Mouse (Mus musculus): ENCODE results near the gene Arhgef19. TPM values are rescaled to one million over a fixed set of nuclear protein-coding genes. Genes with fewer than 3 reads are reported as not detected.

Arhgef19 gene
- polyA plus RNA-seq, 1 experiment, result 4.9 TPM

GRCm38 (mm10) chr4:141252641-141253040 is 13.3 kb downstream of the Arhgef19 start:
- TF ChIP-seq CTCF (conservative IDR thresholded peaks at IDR 0.05; ENCODE audit: insufficient read depth, insufficient read length, low read depth, low read length), result 0 out of 2 replicates have a peak, but pooled peaks have one; percentile 5
- no peak for TF ChIP-seq POLR2A (IDR thresholded peaks at IDR 0.05; ENCODE audit: low read depth, low read length)
- no peak overlapping the region for H3K4me3 ChIP-seq (ENCODE audit: insufficient read depth, low read depth, low read length)
- no peaks in the 10 kb centered on the region for H3K4me1 ChIP-seq (ENCODE audit: control insufficient read depth, insufficient read depth, low read length)
- H3K27ac ChIP-seq (ENCODE audit: insufficient read depth, low read depth, low read length), result no peak overlapping the region
- no peaks in the 10 kb centered on the region for H3K36me3 ChIP-seq (ENCODE audit: control insufficient read depth, insufficient read depth, low read length)
- no peaks in the 10 kb centered on the region for H3K27me3 ChIP-seq (replicated peaks; ENCODE audit: control insufficient read depth, insufficient read depth, low read length)
- DNase-seq, result no peak
- WGBS, result 72% methylated on average over 2 of the region's 2 CpGs

GRCm38 (mm10) chr4:141254234-141254633 is 14.9 kb downstream of the Arhgef19 start:
- no peaks in the 10 kb centered on the region for H3K27me3 ChIP-seq (replicated peaks; ENCODE audit: control insufficient read depth, insufficient read depth, low read length)
- no peak overlapping the region for H3K4me3 ChIP-seq (ENCODE audit: insufficient read depth, low read depth, low read length)
- DNase-seq, result no peak
- 71% methylated on average over 16 of the region's 16 CpGs for WGBS
- TF ChIP-seq POLR2A (IDR thresholded peaks at IDR 0.05; ENCODE audit: low read depth, low read length) (no peak), CTCF (conservative IDR thresholded peaks at IDR 0.05; ENCODE audit: insufficient read depth, insufficient read length, low read depth, low read length) (no peak)
- H3K36me3 ChIP-seq (ENCODE audit: control insufficient read depth, insufficient read depth, low read length), result no peaks in the 10 kb centered on the region
- no peaks in the 10 kb centered on the region for H3K4me1 ChIP-seq (ENCODE audit: control insufficient read depth, insufficient read depth, low read length)
- H3K27ac ChIP-seq (ENCODE audit: insufficient read depth, low read depth, low read length), result no peak overlapping the region

GRCm38 (mm10) chr4:141257440-141257839 is 18.1 kb downstream of the Arhgef19 start:
- no peak for DNase-seq
- Histone ChIP-seq H3K4me1 (ENCODE audit: control insufficient read depth, insufficient read depth, low read length) (no peaks in the 10 kb centered on the region), H3K4me3 (ENCODE audit: insufficient read depth, low read depth, low read length) (no peak overlapping the region), H3K36me3 (ENCODE audit: control insufficient read depth, insufficient read depth, low read length) (no peaks in the 10 kb centered on the region), H3K27me3 (replicated peaks; ENCODE audit: control insufficient read depth, insufficient read depth, low read length) (no peaks in the 10 kb centered on the region), H3K27ac (ENCODE audit: insufficient read depth, low read depth, low read length) (no peak overlapping the region)
- WGBS, result 75% methylated on average over 5 of the region's 5 CpGs
- TF ChIP-seq POLR2A (IDR thresholded peaks at IDR 0.05; ENCODE audit: low read depth, low read length) (no peak), CTCF (conservative IDR thresholded peaks at IDR 0.05; ENCODE audit: insufficient read depth, insufficient read length, low read depth, low read length) (peak; percentile 69)

- H3K27ac ChIP-seq (ENCODE audit: insufficient read depth, low read depth, low read length), result no peak overlapping the region
- no peak overlapping the region for H3K4me3 ChIP-seq (ENCODE audit: insufficient read depth, low read depth, low read length)
- no peaks in the 10 kb centered on the region for H3K4me1 ChIP-seq (ENCODE audit: control insufficient read depth, insufficient read depth, low read length)
- no peak for DNase-seq
- no peak for TF ChIP-seq CTCF (conservative IDR thresholded peaks at IDR 0.05; ENCODE audit: insufficient read depth, insufficient read length, low read depth, low read length)
- no peak for TF ChIP-seq POLR2A (IDR thresholded peaks at IDR 0.05; ENCODE audit: low read depth, low read length)
- no peaks in the 10 kb centered on the region for H3K27me3 ChIP-seq (replicated peaks; ENCODE audit: control insufficient read depth, insufficient read depth, low read length)
- 72% methylated on average over 12 of the region's 12 CpGs for WGBS
- no peaks in the 10 kb centered on the region for H3K36me3 ChIP-seq (ENCODE audit: control insufficient read depth, insufficient read depth, low read length)
Observed at GRCm38 (mm10) chr4:141259413-141259812, 20.1 kb downstream of the Arhgef19 start.

GRCm38 (mm10) chr4:141260007-141260723 is 20.9 kb downstream of the Arhgef19 start:
- peak; percentile 30 for DNase-seq
- Histone ChIP-seq H3K4me3 (ENCODE audit: insufficient read depth, low read depth, low read length) (no peak overlapping the region), H3K27me3 (replicated peaks; ENCODE audit: control insufficient read depth, insufficient read depth, low read length) (no peaks in the 10 kb centered on the region), H3K36me3 (ENCODE audit: control insufficient read depth, insufficient read depth, low read length) (no peaks in the 10 kb centered on the region), H3K4me1 (ENCODE audit: control insufficient read depth, insufficient read depth, low read length) (no peaks in the 10 kb centered on the region), H3K27ac (ENCODE audit: insufficient read depth, low read depth, low read length) (no peak overlapping the region)
- 46% methylated on average over 16 of the region's 16 CpGs for WGBS
- TF ChIP-seq POLR2A (IDR thresholded peaks at IDR 0.05; ENCODE audit: low read depth, low read length) (no peak), CTCF (conservative IDR thresholded peaks at IDR 0.05; ENCODE audit: insufficient read depth, insufficient read length, low read depth, low read length) (no peak)

GRCm38 (mm10) chr4:141262906-141263637 is 23.8 kb downstream of the Arhgef19 start:
- no peak for DNase-seq
- WGBS, result 86% methylated on average over 10 of the region's 10 CpGs

GRCm38 (mm10) chr4:141265979-141266637 is 26.8 kb downstream of the Arhgef19 start:
- no peaks in the 10 kb centered on the region for H3K27me3 ChIP-seq (replicated peaks; ENCODE audit: control insufficient read depth, insufficient read depth, low read length)
- TF ChIP-seq POLR2A (IDR thresholded peaks at IDR 0.05; ENCODE audit: low read depth, low read length) (no peak), CTCF (conservative IDR thresholded peaks at IDR 0.05; ENCODE audit: insufficient read depth, insufficient read length, low read depth, low read length) (0 out of 2 replicates have a peak, but pooled peaks have one; percentile 33)
- WGBS, result 93% methylated on average over 3 of the region's 3 CpGs
- no peak for DNase-seq
- no peak overlapping the region for H3K4me3 ChIP-seq (ENCODE audit: insufficient read depth, low read depth, low read length)
- no peaks in the 10 kb centered on the region for H3K4me1 ChIP-seq (ENCODE audit: control insufficient read depth, insufficient read depth, low read length)
- no peak overlapping the region for H3K27ac ChIP-seq (ENCODE audit: insufficient read depth, low read depth, low read length)
- no peaks in the 10 kb centered on the region for H3K36me3 ChIP-seq (ENCODE audit: control insufficient read depth, insufficient read depth, low read length)

More at GRCm38 (mm10) chr4:141262906-141263637, 23.8 kb downstream of the Arhgef19 start:
- no peak overlapping the region for H3K4me3 ChIP-seq (ENCODE audit: insufficient read depth, low read depth, low read length)
- no peaks in the 10 kb centered on the region for H3K27me3 ChIP-seq (replicated peaks; ENCODE audit: control insufficient read depth, insufficient read depth, low read length)
- H3K27ac ChIP-seq (ENCODE audit: insufficient read depth, low read depth, low read length), result no peak overlapping the region
- H3K4me1 ChIP-seq (ENCODE audit: control insufficient read depth, insufficient read depth, low read length), result no peaks in the 10 kb centered on the region
- H3K36me3 ChIP-seq (ENCODE audit: control insufficient read depth, insufficient read depth, low read length), result no peaks in the 10 kb centered on the region
- TF ChIP-seq POLR2A (IDR thresholded peaks at IDR 0.05; ENCODE audit: low read depth, low read length) (no peak), CTCF (conservative IDR thresholded peaks at IDR 0.05; ENCODE audit: insufficient read depth, insufficient read length, low read depth, low read length) (no peak)

All from kidney, adult 2 months (tissue).